ENCODE assay signal across 8 mouse cellular contexts in genomic region chr14:53132390-53132789, GRCm38 (mm10).
A peak's percentile ranks its signal among the peaks of the same experiment; 100 is the strongest.
DNase-seq lines count a peak whose midpoint lies in the region; TF ChIP-seq lines count a peak whose summit lies in the region.
"Not testable (repeated sequence)": the region's sequence is repeated elsewhere in the genome, so short reads cannot be mapped to it uniquely, and the experiment has no call there.

No protein-coding gene starts in this region.

- H3K9ac ChIP-seq in liver, adult 2 months (ENCODE audit: low read depth, low read length), result not testable (repeated sequence)

- TF ChIP-seq CTCF in kidney, adult 2 months (conservative IDR thresholded peaks at IDR 0.05; ENCODE audit: insufficient read depth, insufficient read length, low read depth, low read length), result peak; percentile 58
- TF ChIP-seq CTCF in liver, adult 2 months (IDR thresholded peaks at IDR 0.05; ENCODE audit: low read depth, low read length), result peak; percentile 55
- TF ChIP-seq CTCF in testis, adult 2 months (IDR thresholded peaks at IDR 0.05; ENCODE audit: control insufficient read depth, insufficient read depth, insufficient replicate concordance, low read depth, low read length), result peak; percentile 86; the same call in 1 of the 2 replicates

- H3K79me2 ChIP-seq in liver, adult 2 months (ENCODE audit: control insufficient read depth, insufficient read depth, low read length), result not testable (repeated sequence)

- not testable (repeated sequence) for H3K27me3 ChIP-seq in kidney, adult 2 months (replicated peaks; ENCODE audit: control insufficient read depth, insufficient read depth, low read length); liver, adult 2 months (ENCODE audit: control insufficient read depth, insufficient read depth, low read length); testis, adult 2 months (ENCODE audit: control insufficient read depth, insufficient read depth, low read length)

- TF ChIP-seq POLR2A in kidney, adult 2 months (IDR thresholded peaks at IDR 0.05; ENCODE audit: low read depth, low read length); liver, adult 2 months (IDR thresholded peaks at IDR 0.05; ENCODE audit: extremely low read depth, insufficient read depth, low read length); testis, adult 2 months (IDR thresholded peaks at IDR 0.05; ENCODE audit: control insufficient read depth, low read depth, low read length): not testable (repeated sequence)

- H3K4me1 ChIP-seq in kidney, adult 2 months (ENCODE audit: control insufficient read depth, insufficient read depth, low read length); liver, adult 2 months (ENCODE audit: control insufficient read depth, insufficient read depth, low read length); testis, adult 2 months (ENCODE audit: control insufficient read depth, insufficient read depth, low read length): not testable (repeated sequence)

- not testable (repeated sequence) for H3K4me3 ChIP-seq in kidney, adult 2 months (ENCODE audit: insufficient read depth, low read depth, low read length); liver, adult 2 months (ENCODE audit: insufficient read depth, low read depth, low read length); testis, adult 2 months (ENCODE audit: control insufficient read depth, low read depth, low read length)

- peak; percentile 51 for DNase-seq in B cell, adult 2 months
- DNase-seq in adrenal gland, postnatal 10 days, result peak; percentile 41
- peak; percentile 60 for DNase-seq in embryo, embryonic 10 days (ENCODE audit: low spot score)
- peak; percentile 7 for DNase-seq in gastrocnemius, postnatal 10 days
- DNase-seq in kidney, adult 2 months, result peak; percentile 6
- peak; percentile 4 for DNase-seq in liver, adult 2 months (ENCODE audit: extremely low read depth, low read depth, low spot score)
- DNase-seq in natural killer cell, adult 2 months (ENCODE audit: low spot score in 2 of 2), result peak; percentile 19 to 23

- not testable (repeated sequence) for H3K27ac ChIP-seq in kidney, adult 2 months (ENCODE audit: insufficient read depth, low read depth, low read length); liver, adult 2 months (replicated peaks; ENCODE audit: insufficient read depth, low read depth, low read length); testis, adult 2 months (ENCODE audit: control insufficient read depth, insufficient read depth, low read depth, low read length)

- H3K36me3 ChIP-seq in kidney, adult 2 months (ENCODE audit: control insufficient read depth, insufficient read depth, low read length); liver, adult 2 months (ENCODE audit: control insufficient read depth, insufficient read depth, low read length); testis, adult 2 months (ENCODE audit: control insufficient read depth, insufficient read depth, low read length): not testable (repeated sequence)

- no CpG with 5 or more reads among the region's 6 CpGs for WGBS in kidney, adult 2 months
- 25% methylated on average over 6 of the region's 6 CpGs for WGBS in liver, adult 2 months

Comparison
In these comparisons a context has a peak if more than half of its experiments do, and no peak if none do; other contexts are left out.
1. DNase-seq: peak in every context shown above with its lines; median percentile 60 in embryo, embryonic 10 days; 51 in B cell, adult 2 months; 41 in adrenal gland, postnatal 10 days; 21 in natural killer cell, adult 2 months; 7 in gastrocnemius, postnatal 10 days; 6 in kidney, adult 2 months; 4 in liver, adult 2 months.